Mouse (Mus musculus) midbrain, postnatal 0 days (tissue): ENCODE data around the gene Mxra7. TPM values are rescaled to one million over a fixed set of nuclear protein-coding genes. Genes with fewer than 3 reads are reported as not detected.

ENCODE experiments used
- ATAC-seq: fragments of 200-750 bp; cut with Nextera tagmentation; 2 replicates; pipeline ENCODE4 v1.8.0; 2017; ENCODE audit warnings: moderate number of reproducible peaks, mild to moderate bottlenecking, moderate TSS enrichment, moderate library complexity; ENCODE audit not compliant: low FRiP score
- DNase-seq: peaks from one replicate; pipeline ENCODE4 v3.0.0-alpha.2; 2015; ENCODE audit warnings: low spot score
- H3K27ac ChIP-seq: fragments of 300-500 bp; sonication (generic); 2 replicates; pipeline ENCODE4 v1.5.1; 2014; ENCODE audit warnings: low read depth, mild to moderate bottlenecking, low read length, mixed read lengths
- H3K27me3 ChIP-seq: fragments of 300-500 bp; sonication (generic); 2 replicates; pipeline ENCODE4 v1.6.1; 2014; ENCODE audit warnings: low read length, control low read depth, mixed read lengths; ENCODE audit not compliant: insufficient read depth
- H3K36me3 ChIP-seq: fragments of 300-500 bp; sonication (generic); 2 replicates; pipeline ENCODE4 v1.6.1; 2014; ENCODE audit warnings: low read length, control low read depth, mixed read lengths; ENCODE audit not compliant: insufficient read depth
- H3K4me1 ChIP-seq: fragments of 300-500 bp; sonication (generic); 2 replicates; pipeline ENCODE4 v1.6.1; 2014; ENCODE audit warnings: mild to moderate bottlenecking, control low read depth, antibody characterized with exemption, low read length, mixed read lengths; ENCODE audit not compliant: insufficient read depth
- H3K4me2 ChIP-seq: fragments of 300-500 bp; sonication (generic); 2 replicates; pipeline ENCODE4 v1.6.1; 2014; ENCODE audit warnings: low read depth, mild to moderate bottlenecking, low read length, mixed read lengths; ENCODE audit not compliant: poor library complexity, severe bottlenecking
- H3K4me3 ChIP-seq: fragments of 300-500 bp; sonication (generic); 2 replicates; pipeline ENCODE4 v1.5.1; 2014; ENCODE audit warnings: low read depth, mild to moderate bottlenecking, low read length, moderate library complexity
- H3K9ac ChIP-seq: fragments of 300-500 bp; sonication (generic); replicated peaks from 2 replicates; pipeline ENCODE4 v1.6.1; 2014; ENCODE audit warnings: mild to moderate bottlenecking, low read length, moderate library complexity, mixed read lengths; ENCODE audit not compliant: poor library complexity, severe bottlenecking
- H3K9me3 ChIP-seq: fragments of 300-500 bp; sonication (generic); 2 replicates; pipeline ENCODE4 v1.6.1; 2016; ENCODE audit warnings: low read length, control low read depth
- CTCF ChIP-seq: IDR thresholded peaks from 2 replicates; pipeline ENCODE4 v1.5.1; 2016; ENCODE audit warnings: antibody characterized with exemption, mild to moderate bottlenecking
- WGBS: fragments of 180-500 bp; shearing (Covaris S2); extraction: QIAGEN DNeasy Blood & Tissue Kit; methylation state at CpG from one replicate; pipeline ENCODE4 v1.1.7; 2014; 5-methylcytosine and 5-hydroxymethylcytosine counted together
- polyA plus RNA-seq: library from polyadenylated mRNA; unstranded; fragments of >200 nt; fragmentation: Nextera tagmentation; extraction: Ambion mirVana; gene quantifications from 2 replicates; pipeline ENCODE4 v1.2.1, GENCODE M21; 2015
- total RNA-seq: library from RNA; depleted of rRNA; stranded (reverse); fragments of >200 nt; gene quantifications from 2 replicates; pipeline ENCODE4 v1.2.3, GENCODE M21; 2014

Mxra7 gene
- total and polyA plus RNA-seq, 2 experiments from 2014 or later: 23.3 to 32.1 TPM

DNA sequence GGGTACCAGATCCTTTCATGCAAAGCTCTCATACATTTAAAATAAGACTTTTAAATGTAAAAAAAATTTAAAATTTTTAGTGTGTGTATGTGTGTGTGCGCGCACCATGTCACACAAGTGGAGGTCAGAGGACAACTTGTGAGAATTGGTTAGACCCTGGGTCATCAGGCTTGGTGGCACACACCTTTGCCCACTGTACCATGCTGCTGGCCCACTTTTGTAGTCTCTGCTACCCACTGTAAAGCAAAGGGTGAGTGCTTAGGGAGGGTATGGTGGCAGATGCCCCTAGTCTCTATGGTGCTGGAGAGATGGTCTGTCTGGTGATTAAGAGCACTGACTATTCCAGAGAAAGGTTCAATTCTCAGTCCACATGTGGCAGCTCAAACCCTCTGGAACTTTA is 4.6 kb downstream of the Mxra7 start:
- no peaks in the 10 kb centered on the region for H3K27me3 ChIP-seq
- no peaks in the 10 kb centered on the region for H3K9me3 ChIP-seq
- H3K4me3 ChIP-seq: no peak overlapping the region
- H3K9ac ChIP-seq: no peak overlapping the region
- no peak for TF ChIP-seq CTCF
- WGBS: 96% methylated on average over 2 of the region's 2 CpGs
- no peaks in the 10 kb centered on the region for H3K36me3 ChIP-seq
- DNase-seq (no peak), ATAC-seq (no peak)
- no peak overlapping the region for H3K4me2 ChIP-seq
- no peak overlapping the region for H3K27ac ChIP-seq
- H3K4me1 ChIP-seq: peaks cover 3% of the 10 kb centered on the region; the same call in 1 of the 2 replicates

DNA sequence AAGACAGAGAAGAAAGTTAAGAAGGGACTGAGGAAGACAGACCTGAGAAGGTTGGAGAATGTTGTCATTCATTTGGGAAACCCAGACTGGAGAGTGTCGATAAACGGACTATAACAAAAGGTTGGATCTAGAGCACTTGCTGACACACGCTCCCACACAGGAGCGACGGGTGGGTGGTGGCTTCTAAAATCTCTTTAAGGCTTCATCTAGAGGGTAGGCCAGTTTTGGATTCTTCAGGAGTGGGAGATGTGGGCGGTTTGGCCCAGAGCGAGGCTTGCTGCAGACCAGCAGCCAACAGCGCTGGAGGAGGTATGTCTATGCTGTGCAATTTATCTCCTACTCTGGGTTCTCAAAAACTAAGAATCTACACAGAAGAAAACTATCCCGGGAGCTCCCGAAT is 5.2 kb downstream of the Mxra7 start:
- WGBS: 77% methylated on average over 10 of the region's 10 CpGs
- Histone ChIP-seq H3K9me3 (no peaks in the 10 kb centered on the region), H3K4me1 (peaks cover 2% of the 10 kb centered on the region; the same call in 1 of the 2 replicates), H3K27me3 (no peaks in the 10 kb centered on the region), H3K4me3 (no peak overlapping the region), H3K36me3 (no peaks in the 10 kb centered on the region), H3K9ac (no peak overlapping the region), H3K4me2 (no peak overlapping the region), H3K27ac (no peak overlapping the region)
- DNase-seq (no peak), ATAC-seq (no peak)
- TF ChIP-seq CTCF: no peak

DNA sequence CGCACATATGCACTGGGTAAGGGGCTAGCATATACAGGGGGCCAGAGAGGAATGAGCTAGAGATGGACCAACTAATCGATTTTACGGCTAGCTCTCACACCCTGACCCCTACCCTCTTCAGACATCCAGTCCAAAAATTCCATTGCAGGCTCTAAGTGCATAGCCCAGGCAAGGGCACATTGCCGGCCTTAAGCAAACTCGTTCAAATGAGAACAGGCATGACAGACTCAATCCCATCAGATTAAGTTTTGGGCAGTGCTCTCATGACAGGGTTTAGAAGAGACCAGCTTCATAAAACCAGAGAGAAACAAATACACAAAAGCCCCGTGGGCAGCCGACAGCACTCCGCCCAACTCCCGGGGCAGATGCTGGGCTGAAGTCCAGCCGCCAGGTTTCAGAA is 5.6 kb downstream of the Mxra7 start:
- Histone ChIP-seq H3K27me3 (no peaks in the 10 kb centered on the region), H3K4me2 (no peak overlapping the region), H3K4me3 (no peak overlapping the region), H3K9me3 (no peaks in the 10 kb centered on the region), H3K9ac (no peak overlapping the region), H3K36me3 (no peaks in the 10 kb centered on the region), H3K4me1 (no peaks in the 10 kb centered on the region), H3K27ac (no peak overlapping the region)
- WGBS: 43% methylated on average over 10 of the region's 10 CpGs
- no peak for ATAC-seq
- no peak for TF ChIP-seq CTCF
- DNase-seq: no peak

DNA sequence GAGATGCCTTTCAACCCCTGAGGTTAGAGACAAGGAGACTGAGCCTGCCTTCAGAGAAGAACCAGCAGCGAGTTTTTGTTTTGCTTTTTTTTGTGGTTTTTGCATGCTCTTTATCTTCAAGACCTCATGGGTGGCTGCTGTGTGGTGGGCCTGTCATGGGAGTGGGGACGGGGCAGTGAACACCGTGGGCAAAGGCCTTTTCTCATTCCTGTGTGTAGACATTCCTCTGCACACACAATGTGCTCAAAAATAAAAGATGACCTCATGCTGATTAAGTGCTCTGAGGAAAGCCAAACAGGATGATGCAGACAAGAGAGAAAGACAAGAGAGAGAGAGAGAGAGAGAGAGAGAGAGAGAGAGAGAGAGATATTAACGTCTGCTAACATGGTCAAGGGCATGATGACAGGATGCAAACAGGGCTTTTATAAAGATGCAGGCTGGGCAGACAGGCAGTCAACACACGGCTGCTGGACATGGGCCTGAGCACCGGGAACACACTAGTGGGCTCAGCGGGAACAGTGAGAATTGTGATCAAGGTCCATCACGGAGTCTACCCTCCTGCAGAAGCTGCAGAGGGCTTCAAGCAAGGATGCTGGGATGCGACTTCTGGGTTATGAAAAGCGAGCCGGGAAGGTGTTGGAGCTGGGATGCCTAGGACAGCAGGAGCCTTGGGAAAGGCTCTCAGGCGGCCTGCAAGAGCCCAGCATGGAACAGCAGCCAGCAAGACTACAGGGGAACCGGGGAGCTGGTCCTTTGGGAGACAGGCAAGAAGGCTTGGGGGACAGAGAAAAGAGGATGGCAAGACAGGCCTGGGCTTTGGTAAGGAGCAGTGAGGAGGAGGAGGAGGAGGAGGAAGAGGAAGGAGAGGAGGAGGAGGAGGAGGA is 6.5 kb downstream of the Mxra7 start:
- Histone ChIP-seq H3K36me3 (no peaks in the 10 kb centered on the region), H3K27me3 (no peaks in the 10 kb centered on the region), H3K4me3 (no peak overlapping the region), H3K4me2 (no peak overlapping the region), H3K27ac (no peak overlapping the region), H3K4me1 (no peaks in the 10 kb centered on the region), H3K9ac (0 out of 2 replicates have a peak overlapping the region, but pooled peaks have one; percentile 8), H3K9me3 (no peaks in the 10 kb centered on the region)
- no peak for DNase-seq
- 48% methylated on average over 13 of the region's 13 CpGs for WGBS
- no peak for TF ChIP-seq CTCF
- no peak for ATAC-seq

DNA sequence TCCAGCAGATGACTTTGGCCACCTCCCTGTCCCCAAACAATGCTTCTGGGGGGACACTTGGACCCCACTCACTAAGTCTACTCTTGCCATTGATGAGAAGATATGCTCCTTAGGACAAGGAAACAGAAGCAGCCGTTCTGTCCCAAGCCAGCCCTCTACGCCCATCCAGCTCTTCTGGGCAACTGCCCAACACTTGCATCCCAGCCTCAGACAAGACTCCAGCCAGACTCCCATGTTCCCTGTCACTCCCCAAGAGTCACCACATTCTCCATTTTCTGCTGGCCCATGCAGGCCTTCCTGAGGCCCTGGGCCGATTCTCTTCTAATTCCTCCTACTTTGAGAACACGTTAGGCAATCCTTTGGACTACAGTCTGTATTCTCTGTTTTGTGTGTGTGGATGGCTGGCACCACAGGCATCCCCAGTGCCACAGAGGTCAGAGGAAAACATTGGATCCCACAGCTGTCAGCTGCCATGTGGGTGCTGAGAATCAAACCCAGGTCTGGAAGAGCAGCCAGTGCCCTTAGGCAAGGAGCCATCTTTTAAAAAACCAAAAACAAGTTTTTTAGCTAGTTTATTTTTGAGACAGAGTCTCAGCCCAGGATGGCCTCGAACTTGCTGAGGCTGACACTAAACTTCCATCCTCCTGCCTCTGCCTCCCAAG is 7.8 kb downstream of the Mxra7 start:
- no peak overlapping the region for H3K4me3 ChIP-seq
- no peaks in the 10 kb centered on the region for H3K27me3 ChIP-seq
- no peaks in the 10 kb centered on the region for H3K36me3 ChIP-seq
- no peak overlapping the region for H3K4me2 ChIP-seq
- no peak overlapping the region for H3K9ac ChIP-seq
- H3K4me1 ChIP-seq: no peaks in the 10 kb centered on the region; the same call in 1 of the 2 replicates
- ATAC-seq (no peak), DNase-seq (no peak)
- no peak for TF ChIP-seq CTCF
- WGBS: 81% methylated on average over 5 of the region's 5 CpGs
- no peak overlapping the region for H3K27ac ChIP-seq
- H3K9me3 ChIP-seq: no peaks in the 10 kb centered on the region

DNA sequence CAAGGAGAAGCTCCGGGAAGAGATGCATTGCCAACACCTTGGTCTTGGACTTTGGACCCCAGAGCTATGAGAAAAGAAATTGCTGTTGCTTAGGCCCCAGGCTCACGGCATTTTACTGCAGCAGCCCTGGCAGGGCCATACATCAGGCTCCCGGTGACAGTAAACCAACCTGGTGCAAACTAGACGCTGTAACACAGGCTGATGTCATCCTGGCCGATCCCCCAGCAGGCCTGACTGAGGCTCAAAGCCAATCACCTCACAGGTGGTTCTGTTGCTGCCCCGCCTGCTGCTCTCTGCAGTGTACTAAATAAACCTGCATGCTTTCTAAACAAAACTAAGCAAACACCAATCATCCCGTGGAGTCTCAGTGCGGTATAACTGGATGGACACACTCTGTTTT is 9.1 kb downstream of the Mxra7 start:
- no peak overlapping the region for H3K27ac ChIP-seq
- ATAC-seq: no peak
- peak; percentile 58 for DNase-seq
- 73% methylated on average over 8 of the region's 8 CpGs for WGBS
- H3K27me3 ChIP-seq: no peaks in the 10 kb centered on the region
- no peak for TF ChIP-seq CTCF
- H3K9me3 ChIP-seq: no peaks in the 10 kb centered on the region
- H3K4me3 ChIP-seq: no peak overlapping the region
- H3K9ac ChIP-seq: no peak overlapping the region
- no peak overlapping the region for H3K4me2 ChIP-seq
- peaks cover 6% of the 10 kb centered on the region for H3K4me1 ChIP-seq
- no peaks in the 10 kb centered on the region for H3K36me3 ChIP-seq
